Mouse (Mus musculus) bone marrow, adult 2 months (tissue): ENCODE measurements around the gene Bik.

ENCODE experiments used
- CTCF ChIP-seq: fragments of 200-500 bp; IDR thresholded peaks from 2 replicates; pipeline ENCODE4 v1.5.1; 2011; ENCODE audit warnings: low read length, control low read depth; ENCODE audit not compliant: control insufficient read depth, insufficient read depth
- POLR2A ChIP-seq: fragments of 200-500 bp; IDR thresholded peaks from 2 replicates; pipeline ENCODE4 v1.6.1; 2011; ENCODE audit warnings: low read depth, mild to moderate bottlenecking, control low read depth, low read length, borderline replicate concordance; ENCODE audit not compliant: control insufficient read depth

DNA sequence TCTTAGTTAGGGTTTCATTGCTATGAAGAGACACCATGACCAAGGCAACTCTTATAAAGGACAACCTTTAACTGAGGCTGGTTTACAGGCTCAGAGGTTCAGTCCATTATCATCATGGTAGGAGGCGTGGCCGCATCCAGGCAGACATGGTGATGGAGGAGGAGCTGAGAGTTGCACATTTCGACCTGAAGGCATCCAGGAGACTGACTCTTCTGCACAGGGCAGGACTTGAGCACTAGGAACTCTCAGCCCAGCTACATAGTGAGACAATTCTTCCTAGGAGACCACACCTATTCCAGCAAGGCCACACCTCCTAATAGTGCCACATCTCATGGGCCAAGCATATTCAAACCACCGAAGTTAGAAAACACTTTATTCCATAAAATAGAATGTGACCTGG, 46.8 kb upstream of the Bik start:
- TF ChIP-seq CTCF: no peak
- TF ChIP-seq POLR2A: no peak
